37 mouse cellular contexts compared by ENCODE assay signal in the genomic region with DNA sequence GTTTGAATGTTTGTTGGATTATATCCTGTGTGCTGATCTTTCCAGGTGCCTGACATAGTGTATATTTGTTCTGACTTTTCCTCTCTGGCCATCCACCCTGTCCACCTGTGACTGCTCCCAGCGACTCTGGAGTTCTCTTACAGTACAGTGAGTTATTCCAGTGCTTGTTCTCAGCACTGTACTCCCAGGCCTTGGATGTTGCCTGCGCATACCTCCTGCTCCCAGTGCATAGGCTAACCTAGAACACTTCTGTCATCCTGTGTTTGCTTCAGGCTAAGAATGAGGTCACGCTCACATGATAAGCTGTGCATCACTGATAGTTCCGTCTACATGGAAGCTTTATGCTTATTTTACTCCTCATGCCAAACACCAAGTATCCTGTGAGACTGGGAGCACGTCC. TPM values are rescaled to one million over a fixed set of nuclear protein-coding genes. Genes with fewer than 3 reads are reported as not detected.
"Had no signal": no experiment of that assay in that cellular context is flagged by ENCODE, and none has a peak within 500 bp of the region (broad histone marks: within the 10 kb centered on the region; RNA-seq: fewer than 3 reads in every experiment).

No protein-coding gene starts in this region.

- H3K27ac ChIP-seq: embryonic facial prominence, embryonic 10.5 days; embryonic facial prominence, embryonic 12.5 days; embryonic facial prominence, embryonic 13.5 days; embryonic facial prominence, embryonic 15.5 days; forebrain, embryonic 10.5 days; forebrain, embryonic 12.5 days; forebrain, embryonic 13.5 days; forebrain, embryonic 15.5 days; gastrocnemius, adult 2 months had no signal

- H3K27me3 ChIP-seq: embryonic facial prominence, embryonic 12.5 days; embryonic facial prominence, embryonic 13.5 days; embryonic facial prominence, embryonic 15.5 days; forebrain, embryonic 12.5 days; forebrain, embryonic 13.5 days; forebrain, embryonic 15.5 days had no signal

- DNase-seq: cerebellum, adult 2 months; cerebellum, adult 8-10 months; cerebellum, adult 9-10 months; cerebellum, adult 9-11 months; cerebellum, postnatal 10 days; cerebellum, postnatal 14 days; cerebellum, postnatal 25 days; cerebellum, postnatal 36 days; embryo, embryonic 11 days; forebrain, postnatal 0 days; gastrocnemius, adult 2 months; gastrocnemius, postnatal 10 days; gastrocnemius, postnatal 14 days; gastrocnemius, postnatal 25 days; gastrocnemius, postnatal 36 days; heart, adult 11 months; heart, adult 18-20 months had no signal

- H3K4me3 ChIP-seq: embryonic facial prominence, embryonic 10.5 days; embryonic facial prominence, embryonic 12.5 days; embryonic facial prominence, embryonic 13.5 days; embryonic facial prominence, embryonic 15.5 days; erythroblast, embryonic 14.5 days; forebrain, embryonic 10.5 days; forebrain, embryonic 12.5 days; forebrain, embryonic 13.5 days; forebrain, embryonic 15.5 days; gastrocnemius, adult 2 months had no signal

- H3K4me2 ChIP-seq: embryonic facial prominence, embryonic 12.5 days; embryonic facial prominence, embryonic 13.5 days; embryonic facial prominence, embryonic 15.5 days; forebrain, embryonic 12.5 days; forebrain, embryonic 13.5 days; forebrain, embryonic 15.5 days had no signal

- H3K9me3 ChIP-seq: embryonic facial prominence, embryonic 10.5 days; embryonic facial prominence, embryonic 12.5 days; embryonic facial prominence, embryonic 13.5 days; embryonic facial prominence, embryonic 15.5 days; forebrain, embryonic 10.5 days; forebrain, embryonic 12.5 days; forebrain, embryonic 13.5 days; forebrain, embryonic 15.5 days had no signal

- H3K4me1 ChIP-seq: embryonic facial prominence, embryonic 10.5 days; embryonic facial prominence, embryonic 12.5 days; embryonic facial prominence, embryonic 13.5 days; embryonic facial prominence, embryonic 15.5 days; forebrain, embryonic 10.5 days; forebrain, embryonic 12.5 days; forebrain, embryonic 13.5 days; forebrain, embryonic 15.5 days had no signal

- ATAC-seq: forebrain, embryonic 13.5 days; forebrain, embryonic 14.5 days; forebrain, embryonic 15.5 days; forebrain, embryonic 16.5 days; forebrain, postnatal 0 days had no signal

- H3K9ac ChIP-seq: embryonic facial prominence, embryonic 12.5 days; embryonic facial prominence, embryonic 13.5 days; embryonic facial prominence, embryonic 15.5 days; forebrain, embryonic 12.5 days; forebrain, embryonic 13.5 days; forebrain, embryonic 15.5 days; forebrain, postnatal 0 days had no signal

RNA-seq across cellular contexts. Expression of a gene that starts 31.7 kb away (rescaled TPM):
- total RNA-seq: forebrain, postnatal 0 days; gastrocnemius, adult 18-20 months; gastrocnemius, adult 2 months; gastrocnemius, adult 8-10 months; gastrocnemius, postnatal 10 days; gastrocnemius, postnatal 14 days; gastrocnemius, postnatal 25 days; gastrocnemius, postnatal 36 days; gastrocnemius, postnatal 4 days; granulocyte monocyte progenitor cell, adult 5-6 weeks; heart, adult 18-20 months had no signal
- polyA plus RNA-seq: cerebellum, adult 2 months; cortical plate, adult 2 months; embryonic facial prominence, embryonic 10.5 days; embryonic facial prominence, embryonic 11.5 days; embryonic facial prominence, embryonic 12.5 days; embryonic facial prominence, embryonic 13.5 days; embryonic facial prominence, embryonic 14.5 days; embryonic facial prominence, embryonic 15.5 days; erythroblast, embryonic 14.5 days; forebrain, embryonic 10.5 days; forebrain, embryonic 11.5 days; forebrain, embryonic 12.5 days; forebrain, embryonic 13.5 days; forebrain, embryonic 14.5 days; forebrain, embryonic 15.5 days; forebrain, embryonic 16.5 days; forebrain, postnatal 0 days; frontal cortex, adult 2 months had no signal
